In genomic region chr8:124231485-124232279, GRCm38 (mm10) we compare ENCODE assay signal across 8 mouse cellular contexts. TPM values are rescaled to one million over a fixed set of nuclear protein-coding genes. Genes with fewer than 3 reads are reported as not detected.
DNase-seq lines count a peak whose midpoint lies in the region; ATAC-seq and TF ChIP-seq lines count a peak whose summit lies in the region.

No protein-coding gene starts in this region.

- peak overlapping the region; percentile 98 for H3K4me2 ChIP-seq in kidney, postnatal 0 days (ENCODE audit: low read length)

- ATAC-seq in granulocyte monocyte progenitor cell, adult 5-6 weeks (replicated peaks; ENCODE audit: poor library complexity, severe bottlenecking) = peak; percentile 22
- peak; percentile 85 for ATAC-seq in kidney, postnatal 0 days (replicated peaks; ENCODE audit: low FRiP score, low read depth)

- no peak for TF ChIP-seq CTCF in kidney, postnatal 0 days (IDR thresholded peaks at IDR 0.05; ENCODE audit: low read depth)

- H3K27me3 ChIP-seq in kidney, postnatal 0 days (ENCODE audit: insufficient read depth, low read length) = no peaks in the 10 kb centered on the region

- H3K9me3 ChIP-seq in kidney, postnatal 0 days (replicated peaks; ENCODE audit: low read length) = no peaks in the 10 kb centered on the region

- H3K36me3 ChIP-seq in kidney, postnatal 0 days (ENCODE audit: insufficient read depth, low read length) = no peaks in the 10 kb centered on the region
- no peaks in the 10 kb centered on the region for H3K36me3 ChIP-seq in macrophage (ENCODE audit: inconsistent target)

- under 1% methylated on average over 74 of the region's 83 CpGs for WGBS in kidney, postnatal 0 days
- WGBS in macrophage (ENCODE audit: missing documents) = 1% methylated on average over 73 of the region's 83 CpGs

- no peaks in the 10 kb centered on the region; the same call in 1 of the 2 replicates for H3K4me1 ChIP-seq in kidney, postnatal 0 days (replicated peaks; ENCODE audit: insufficient read depth, low read length)

- peaks cover 49% of the 10 kb centered on the region for H3K79me2 ChIP-seq in macrophage (ENCODE audit: inconsistent target)

- peak overlapping the region; percentile 84 for H3K9ac ChIP-seq in kidney, postnatal 0 days (ENCODE audit: low read depth, low read length)

- peak overlapping the region; percentile 80 for H3K27ac ChIP-seq in kidney, postnatal 0 days
- peak overlapping the region; percentile 28; the same call in 1 of the 2 replicates for H3K27ac ChIP-seq in macrophage

- peak; percentile 64 for DNase-seq in kidney, adult 18-20 months
- DNase-seq in kidney, adult 9 months = no peak
- peak; percentile 33 for DNase-seq in WW6 (ENCODE audit: low read depth, low spot score)
- peak; percentile 62 for DNase-seq in embryo, embryonic 9.5 days (ENCODE audit: extremely low spot score)
- DNase-seq in kidney, postnatal 0 days (ENCODE audit: low spot score) = no peak
- DNase-seq in spleen, postnatal 14 days (ENCODE audit: low spot score in 2 of 2) = peak; percentile 22 to 55

- H3K4me3 ChIP-seq in kidney, postnatal 0 days (replicated peaks; ENCODE audit: low read depth, low read length) = peak overlapping the region; percentile 89
- peak overlapping the region; percentile 66 for H3K4me3 ChIP-seq in macrophage (ENCODE audit: inconsistent target)

RNA-seq across cellular contexts. Expression of gene Galnt2, which starts 0.5 kb away (rescaled TPM):
- total RNA-seq in granulocyte monocyte progenitor cell, adult 5-6 weeks (2014; fragmentation: Nextera tagmentation) = 25.6 and 48.0 TPM in 2 replicates
- total RNA-seq in granulocyte monocyte progenitor cell, adult 5-6 weeks (2017) = 20.4 and 32.7 TPM in 2 replicates
- polyA plus RNA-seq in kidney, postnatal 0 days (2015; fragmentation: Nextera tagmentation; extraction: Ambion mirVana) = 60.3 and 60.6 TPM in 2 replicates
- total RNA-seq in macrophage (2018; cell fraction: chromatin; rRNA removed) = 10 to 100 TPM in 24 of 26 experiments, 1 to 10 TPM in 2; 4.9 to 60.2 (median 43.4) TPM
- 10 to 100 TPM; 21.6 to 67.0 (median 54.9) TPM for total RNA-seq in macrophage (2018; cell fraction: cytosol; rRNA removed)
- total RNA-seq in macrophage (2018; cell fraction: nucleus; rRNA removed) = 100 to 1,000 TPM in 1 of 26 experiments, 10 to 100 TPM in 25; 18.9 to 105 (median 49.4) TPM
- 17.5 to 77.0 TPM (median 62.9 TPM) in 3 replicates for polyA plus RNA-seq in macrophage (2018)

Comparison
In these comparisons a context has a peak if more than half of its experiments do, and no peak if none do; other contexts are left out.
1. DNase-seq: peak in kidney, adult 18-20 months (single experiment), WW6 (single experiment), embryo, embryonic 9.5 days (single experiment) and spleen, postnatal 14 days (2 of 2); none in kidney, adult 9 months (single experiment) and kidney, postnatal 0 days (single experiment).